ENCODE assay signal across 20 mouse cellular contexts in genomic region chr5:35935939-35936338, GRCm38 (mm10). TPM values are rescaled to one million over a fixed set of nuclear protein-coding genes. Genes with fewer than 3 reads are reported as not detected.
DNase-seq lines count a peak whose midpoint lies in the region; TF ChIP-seq lines count a peak whose summit lies in the region.
"Had no signal": no experiment of that assay in that cellular context is flagged by ENCODE, and none has a peak within 500 bp of the region (broad histone marks: within the 10 kb centered on the region; RNA-seq: fewer than 3 reads in every experiment).

No protein-coding gene starts in this region.

- intact Hi-C loops in heart, postnatal 25 days (cut with DNase I): no loop called here
- intact Hi-C loops in left cerebral cortex, postnatal 4 days (cut with DNase I): no loop called here
- intact Hi-C loops in left cerebral cortex, adult 2 months (cut with DNase I): no loop called here

- H3K4me1 ChIP-seq in heart, embryonic 10.5 days: peaks cover 81% of the 10 kb centered on the region

- H3K4me3 ChIP-seq in heart, embryonic 10.5 days: no peak overlapping the region
- H3K4me3 ChIP-seq in left cerebral cortex, adult 2 months: no peak overlapping the region
- H3K4me3 ChIP-seq: embryonic facial prominence, embryonic 10.5 days; embryonic facial prominence, embryonic 12.5 days; forebrain, embryonic 13.5 days; forebrain, embryonic 15.5 days had no signal

- no peaks in the 10 kb centered on the region for H3K9me3 ChIP-seq in heart, embryonic 10.5 days
- H3K9me3 ChIP-seq: embryonic facial prominence, embryonic 10.5 days; embryonic facial prominence, embryonic 12.5 days; forebrain, embryonic 13.5 days; forebrain, embryonic 15.5 days; G1E had no signal

- H3K27ac ChIP-seq in heart, embryonic 10.5 days: 0 out of 2 replicates have a peak overlapping the region, but pooled peaks have one; percentile 16
- no peak overlapping the region for H3K27ac ChIP-seq in left cerebral cortex, adult 2 months
- H3K27ac ChIP-seq: embryonic facial prominence, embryonic 10.5 days; embryonic facial prominence, embryonic 12.5 days; forebrain, embryonic 13.5 days had no signal

- peaks cover 18% of the 10 kb centered on the region for H3K36me3 ChIP-seq in heart, embryonic 10.5 days
- H3K36me3 ChIP-seq: G1E had no signal

- no peak for DNase-seq in heart, embryonic 10.5 days (ENCODE audit: low spot score)
- no peak for DNase-seq in heart, postnatal 25 days (ENCODE audit: low spot score)
- DNase-seq in left cerebral cortex, postnatal 4 days: peak; percentile 54
- no peak for DNase-seq in left cerebral cortex, adult 2 months (ENCODE audit: extremely low spot score in 1 of 2, low spot score in 2 of 2)
- no peak for DNase-seq in thymus, postnatal 36 days
- DNase-seq: adrenal gland, adult 8-10 months; adrenal gland, postnatal 14 days; adrenal gland, postnatal 36 days; B cell, adult 2 months; cerebellum, adult 11-12 months; cerebellum, adult 2 months; cerebellum, adult 9-10 months; cerebellum, postnatal 25 days had no signal

- WGBS in heart, embryonic 10.5 days: 71% methylated on average over 7 of the region's 7 CpGs

- H3K27me3 ChIP-seq in heart, embryonic 10.5 days (ENCODE audit: insufficient read depth, poor library complexity, severe bottlenecking): no peaks in the 10 kb centered on the region
- H3K27me3 ChIP-seq: CH12.LX; embryonic facial prominence, embryonic 12.5 days; forebrain, embryonic 13.5 days; forebrain, embryonic 15.5 days; Patski had no signal

- no peak for TF ChIP-seq CTCF in left cerebral cortex, adult 2 months (IDR thresholded peaks at IDR 0.05)

RNA-seq across cellular contexts. Expression of gene Afap1, which starts 42.8 kb away (rescaled TPM):
- polyA plus RNA-seq in heart, embryonic 10.5 days (2016; fragmentation: Nextera tagmentation; extraction: Ambion mirVana): 21.7 and 27.0 TPM in 2 replicates
- total RNA-seq in heart, postnatal 25 days (2021): 10 to 100 TPM; 22.8 to 23.9 TPM
- total RNA-seq in left cerebral cortex, postnatal 4 days (2021): 100 to 1,000 TPM; 221 to 230 TPM
- total RNA-seq in left cerebral cortex, adult 2 months (2021): 10 to 100 TPM; 28.8 to 31.5 TPM
- polyA plus RNA-seq: G1E had no signal

Comparison
In these comparisons a context has a peak if more than half of its experiments do, and no peak if none do; other contexts are left out.
1. RNA of gene Afap1, which starts 42.8 kb away (total RNA-seq): 221 to 230 TPM in left cerebral cortex, postnatal 4 days; 28.8 to 31.5 TPM in left cerebral cortex, adult 2 months and 22.8 to 23.9 TPM in heart, postnatal 25 days; every median in the first group is over 4 times any median in the second.